Mouse (Mus musculus) embryonic stem cell, embryonic (primary cell): ENCODE measurements around the gene Uggt2.

Experiments used
- CTCF ChIA-PET, 4 experiments: fragments of 300-600 bp in 2 of 4; fragments of 350-600 bp in 2 of 4; sonication (Branson Sonifier 250); formaldehyde crosslinking; loops; one replicate each; lab custom pipeline; 2022; ENCODE audit warnings: inconsistent platforms in 2 of 4; lab: Charles Lee
- POLR2A ChIA-PET, 4 experiments: fragments of 300-600 bp in 2 of 4; fragments of 350-600 bp in 2 of 4; sonication (Branson Sonifier 250); formaldehyde crosslinking; loops; one replicate each; lab custom pipeline; 2022; ENCODE audit warnings: antibody characterized with exemption in 4 of 4, inconsistent platforms in 1 of 4; lab: Charles Lee

Uggt2 gene

DNA sequence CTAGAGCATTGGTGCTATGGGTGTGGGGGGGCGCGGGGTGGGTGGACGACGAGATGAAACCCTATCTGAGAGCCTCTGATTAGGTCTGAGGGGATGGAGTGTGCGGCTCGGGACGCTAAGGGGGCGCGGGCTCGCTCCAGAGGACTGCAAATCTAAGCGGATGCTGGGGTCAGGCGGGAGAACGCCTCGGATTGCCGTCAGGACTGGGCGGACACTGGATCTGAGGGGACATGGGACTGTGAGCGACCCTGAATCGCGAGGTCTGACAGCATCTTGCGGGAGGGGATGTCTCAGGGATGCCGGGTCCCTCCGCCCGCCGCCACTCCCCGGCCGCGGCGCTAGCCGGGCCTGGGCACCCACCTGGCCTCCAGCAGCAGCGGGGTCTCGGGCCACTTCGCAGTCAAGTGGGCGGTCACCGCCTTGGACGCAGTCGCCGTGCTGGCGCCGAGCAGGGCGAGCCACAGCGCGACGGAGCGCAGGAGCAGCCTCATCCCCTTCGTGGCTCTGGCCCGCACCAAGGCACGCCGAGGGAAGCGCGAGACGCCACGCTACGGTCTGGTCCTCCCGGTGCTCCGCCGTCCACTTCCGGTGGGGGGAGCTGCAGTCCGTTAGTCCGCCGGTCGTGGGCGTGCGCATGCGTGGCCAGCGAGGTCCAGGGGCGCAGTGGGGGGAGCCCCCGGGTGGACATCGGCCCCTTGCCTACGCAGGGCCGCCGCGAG is at the start of gene Uggt2:
Gene Uggt2, minus strand, starts transcription at position 580 of the 719 bp plus-strand sequence.
- CTCF ChIA-PET = interaction anchor here (0.6 to 0.7 kb wide), 5 partner anchors 40 to 1510 kb away, joined by 3 to 12 read pairs (median 3); no protein-coding TSS in a partner anchor
- POLR2A ChIA-PET = interaction anchor here in 3 of 4 experiments (0.5 to 1.9 kb wide), 8 partner anchors 9 to 1319 kb away, joined by 3 to 7 read pairs (median 4); no protein-coding TSS in a partner anchor

DNA sequence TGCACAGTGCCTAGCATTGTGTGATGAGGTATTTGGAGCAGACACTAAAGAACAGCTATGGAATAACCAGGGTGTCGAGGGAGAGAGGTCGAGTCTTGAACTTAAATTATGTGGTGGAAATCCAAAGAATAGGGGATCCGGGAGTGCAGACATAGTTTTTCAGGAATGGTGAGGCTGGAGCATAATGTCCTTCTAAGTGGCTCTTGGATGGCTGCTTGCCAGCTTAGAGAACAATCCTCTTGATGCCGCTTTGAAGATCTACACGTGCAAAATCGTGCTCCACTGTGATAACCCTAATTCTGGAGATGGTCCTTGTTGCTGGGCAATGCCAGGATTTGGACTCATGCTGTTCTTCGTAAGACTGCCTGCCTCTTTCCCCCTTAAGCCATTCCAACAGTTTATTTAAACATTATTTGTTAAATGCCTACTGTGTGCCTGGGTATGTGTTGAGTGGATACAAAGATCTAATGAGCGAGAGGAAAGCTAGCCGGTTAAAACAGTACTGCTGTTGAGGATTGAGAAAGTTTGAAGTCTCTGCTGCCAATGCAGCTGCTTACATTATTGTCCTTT is 40.2 kb upstream of the Uggt2 start:
- ChIA-PET POLR2A (interaction anchor here in 1 of 4 experiments (0.6 to 2.9 kb wide), 6 partner anchors 22 to 654 kb away, joined by 3 to 11 read pairs (median 3); no protein-coding TSS in a partner anchor), CTCF (interaction anchor here in 1 of 4 experiments (0.7 to 1.2 kb wide), 2 partner anchors 40 to 152 kb away, joined by 3 read pairs; no protein-coding TSS in a partner anchor)

DNA sequence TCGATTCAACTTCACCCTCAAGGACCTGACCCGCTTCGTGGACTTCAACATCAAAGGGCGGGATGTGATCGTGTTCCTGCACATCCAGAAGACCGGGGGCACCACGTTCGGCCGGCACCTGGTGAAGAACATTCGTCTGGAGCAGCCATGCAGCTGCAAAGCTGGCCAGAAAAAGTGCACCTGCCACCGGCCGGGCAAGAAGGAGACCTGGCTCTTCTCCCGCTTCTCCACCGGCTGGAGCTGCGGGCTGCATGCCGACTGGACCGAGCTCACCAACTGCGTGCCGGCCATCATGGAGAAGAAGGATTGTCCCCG is 39.5 kb upstream of the Uggt2 start:
- ChIA-PET POLR2A (interaction anchor here in 2 of 4 experiments (0.6 to 2.9 kb wide), 7 partner anchors 14 to 655 kb away, joined by 3 to 11 read pairs (median 3); no protein-coding TSS in a partner anchor), CTCF (interaction anchor here in 2 of 4 experiments (0.6 to 1.2 kb wide), 3 partner anchors 39 to 152 kb away, joined by 3 to 6 read pairs (median 3); no protein-coding TSS in a partner anchor)

DNA sequence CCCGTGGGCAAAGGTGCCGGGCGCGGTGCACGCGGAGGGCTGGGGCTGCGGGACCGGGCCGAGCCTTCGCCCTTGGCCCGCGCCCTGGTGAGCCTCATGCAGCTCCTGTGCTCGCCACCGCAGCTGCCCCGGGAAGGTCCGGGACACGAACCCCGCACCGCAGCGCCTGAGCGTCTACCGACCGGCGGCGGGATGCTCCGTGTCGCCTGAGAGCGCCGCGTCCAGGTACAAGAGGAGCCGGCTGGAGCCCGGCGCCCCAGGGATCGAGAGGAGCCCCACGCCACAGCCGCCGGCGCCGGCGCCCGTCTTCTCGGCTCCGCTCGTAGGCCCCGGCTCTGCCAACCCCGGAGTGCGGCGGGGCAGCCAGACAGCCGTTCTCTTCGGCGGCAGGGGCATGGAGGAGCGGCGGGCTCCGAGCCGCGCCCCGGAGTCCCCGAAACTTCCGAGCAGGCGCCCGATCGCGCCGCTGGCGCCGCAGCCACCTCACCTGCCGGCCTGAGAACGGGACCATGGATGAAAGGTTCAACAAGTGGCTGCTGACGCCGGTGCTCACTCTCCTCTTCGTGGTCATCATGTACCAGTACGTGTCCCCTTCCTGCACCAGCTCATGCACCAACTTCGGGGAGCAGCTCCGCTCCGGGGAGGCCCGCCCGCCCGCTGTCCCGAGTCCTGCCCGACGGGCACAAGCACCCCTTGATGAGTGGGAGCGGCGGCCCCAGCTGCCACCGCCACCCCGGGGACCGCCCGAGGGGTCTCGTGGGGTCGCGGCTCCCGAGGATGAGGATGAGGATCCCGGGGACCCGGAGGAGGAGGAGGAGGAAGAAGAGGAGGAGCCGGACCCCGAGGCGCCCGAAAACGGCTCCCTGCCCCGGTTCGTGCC is 38.9 kb upstream of the Uggt2 start, which contains the start of gene Hs6st3:
Gene Hs6st3, plus strand, starts transcription at position 436 of the 880 bp plus-strand sequence.
- CTCF ChIA-PET = interaction anchor here in 2 of 4 experiments (0.6 to 0.8 kb wide), 3 partner anchors 45 to 151 kb away, joined by 3 to 6 read pairs (median 3); no protein-coding TSS in a partner anchor
- POLR2A ChIA-PET = interaction anchor here in 2 of 4 experiments (0.7 to 2.9 kb wide), 8 partner anchors 13 to 655 kb away, joined by 3 to 11 read pairs (median 3); no protein-coding TSS in a partner anchor

DNA sequence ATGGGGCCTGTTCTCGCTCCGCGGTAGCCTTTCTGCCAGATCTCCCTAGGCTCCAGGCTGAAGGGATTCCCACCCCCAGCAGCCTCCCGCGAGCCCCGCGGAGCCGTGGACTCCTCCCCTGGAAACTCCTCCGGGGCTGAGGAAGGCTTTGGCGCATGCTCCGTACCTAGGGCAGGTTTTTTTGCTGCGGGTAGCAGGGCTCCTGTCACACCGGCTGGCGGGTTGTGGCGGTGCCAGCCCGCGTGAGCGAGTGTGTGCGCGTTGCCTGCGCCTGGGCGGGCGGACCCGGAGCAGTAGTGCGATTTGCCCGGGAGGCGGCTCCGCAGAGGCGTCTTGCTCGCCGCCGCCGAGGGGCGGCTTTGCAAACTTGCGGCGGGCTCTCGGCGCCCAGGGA is 38.3 kb upstream of the Uggt2 start:
- CTCF ChIA-PET = interaction anchor here in 1 of 4 experiments (0.8 kb wide), 1 partner anchor 112 kb away, joined by 3 read pairs; no protein-coding TSS in a partner anchor

DNA sequence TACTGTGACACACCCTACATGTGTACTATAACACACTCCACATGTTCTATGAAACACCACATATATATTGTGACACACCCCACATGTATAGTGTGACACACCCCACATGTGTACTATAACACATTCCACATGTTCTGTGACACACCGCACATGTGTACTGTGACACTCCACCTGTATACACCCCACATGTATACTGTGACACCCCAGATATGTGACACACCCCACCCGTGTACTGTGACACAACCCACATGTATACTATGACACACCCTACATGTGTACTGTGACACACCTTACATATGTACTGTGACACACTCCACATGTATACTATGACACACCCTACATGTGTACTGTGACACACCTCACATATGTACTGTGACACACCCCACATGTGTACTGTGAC is 28.1 kb upstream of the Uggt2 start:
- POLR2A ChIA-PET = no interaction called here
- CTCF ChIA-PET = no interaction called here

More for the DNA sequence above, 38.3 kb upstream of the Uggt2 start:
- POLR2A ChIA-PET = interaction anchor here in 1 of 4 experiments (0.7 to 1.2 kb wide), 2 partner anchors 12 to 36 kb away, joined by 3 read pairs; no protein-coding TSS in a partner anchor

DNA sequence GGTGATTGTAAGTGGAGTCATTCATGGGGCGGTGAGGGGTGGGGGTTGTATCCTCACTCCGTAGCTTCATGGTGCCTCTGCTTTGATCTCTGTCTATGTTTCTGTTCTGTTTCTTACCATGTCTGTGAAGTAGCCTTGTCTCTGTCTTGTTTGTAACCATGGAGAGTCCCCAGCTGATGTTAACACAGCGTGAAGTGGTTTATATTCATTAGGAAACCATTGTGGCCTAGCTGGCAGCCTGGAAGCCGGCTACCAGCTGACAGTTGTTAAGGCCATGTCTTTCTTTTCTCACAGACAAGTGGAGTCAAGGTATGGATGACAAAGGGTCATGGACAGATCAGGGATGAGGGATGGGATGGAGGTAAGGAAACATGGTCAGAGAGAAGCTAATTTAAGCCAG is 26.6 kb upstream of the Uggt2 start:
- ChIA-PET POLR2A (interaction anchor here in 1 of 4 experiments (1.1 to 3.0 kb wide), 3 partner anchors 9 to 21 kb away, joined by 3 to 10 read pairs (median 10); no protein-coding TSS in a partner anchor), CTCF (no interaction called here)

DNA sequence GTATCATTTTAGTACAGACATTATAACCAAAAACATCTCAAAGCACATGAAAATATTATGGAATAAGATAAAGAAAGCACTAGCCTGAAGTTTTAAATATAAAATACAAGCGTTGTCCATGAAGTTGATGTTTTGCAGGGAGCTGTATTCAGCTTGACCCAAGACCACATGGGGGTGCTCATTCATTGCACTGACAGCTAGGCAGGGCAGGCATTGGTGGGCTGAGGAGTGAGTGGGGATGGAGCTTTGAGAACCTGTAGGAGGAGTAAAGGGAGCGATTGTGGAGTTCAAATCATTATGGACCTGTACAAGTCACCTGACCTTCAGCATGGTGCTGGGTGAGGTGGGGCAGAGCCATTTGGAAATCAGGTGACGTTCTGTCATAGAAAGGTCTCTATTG is 24.8 kb upstream of the Uggt2 start:
- ChIA-PET POLR2A (interaction anchor here in 1 of 4 experiments (1.0 to 3.0 kb wide), 4 partner anchors 11 to 22 kb away, joined by 4 to 10 read pairs (median 8); no protein-coding TSS in a partner anchor), CTCF (interaction anchor here in 2 of 4 experiments (1.1 to 1.8 kb wide), 2 partner anchors 728 to 937 kb away, joined by 3 to 7 read pairs; no protein-coding TSS in a partner anchor)

DNA sequence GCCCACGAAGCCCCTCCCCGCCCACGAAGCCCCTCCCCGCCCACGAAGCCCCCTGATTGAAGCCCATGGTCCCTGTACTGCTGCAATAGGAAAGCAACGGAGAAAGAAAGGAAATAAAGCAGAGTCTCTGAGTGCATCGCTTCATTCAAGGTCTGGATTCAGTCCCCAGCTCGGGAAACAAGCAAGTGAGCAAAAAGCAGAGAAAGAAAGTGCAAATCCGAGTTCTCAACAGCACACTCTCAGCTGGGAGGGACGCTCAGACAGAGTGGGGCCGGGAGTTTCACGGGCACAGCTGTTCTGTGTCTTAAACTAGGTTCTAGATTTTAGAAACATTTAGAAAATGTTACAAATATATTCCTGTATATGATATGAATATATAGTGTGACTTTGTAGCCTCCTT is 24.4 kb upstream of the Uggt2 start:
- CTCF ChIA-PET = interaction anchor here in 2 of 4 experiments (1.1 to 1.8 kb wide), 2 partner anchors 729 to 938 kb away, joined by 3 to 7 read pairs; no protein-coding TSS in a partner anchor
- POLR2A ChIA-PET = interaction anchor here in 1 of 4 experiments (1.0 to 3.0 kb wide), 4 partner anchors 11 to 21 kb away, joined by 4 to 10 read pairs (median 8); no protein-coding TSS in a partner anchor

DNA sequence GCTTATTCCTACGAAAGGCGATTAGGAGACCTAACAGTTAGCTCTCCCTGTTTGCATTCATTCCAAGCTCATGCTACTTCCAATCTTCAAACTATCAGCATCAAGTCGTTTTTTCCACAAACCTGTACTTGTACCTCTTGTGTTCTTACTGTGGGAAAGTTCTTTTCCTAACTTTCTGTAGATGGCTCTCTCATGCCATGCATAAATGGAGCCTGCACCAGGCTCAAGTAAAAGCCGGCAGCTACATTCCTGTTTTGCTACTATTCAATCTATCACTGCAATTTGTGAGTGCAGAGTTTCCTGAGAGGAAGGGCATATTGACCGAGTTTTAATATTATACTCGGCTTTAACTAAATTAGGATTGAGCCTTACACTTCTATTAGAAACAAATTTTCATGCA is 13.3 kb upstream of the Uggt2 start:
- POLR2A ChIA-PET = interaction anchor here in 1 of 4 experiments (0.8 to 1.4 kb wide), 3 partner anchors 9 to 74 kb away, joined by 3 read pairs; no protein-coding TSS in a partner anchor
- CTCF ChIA-PET = no interaction called here

DNA sequence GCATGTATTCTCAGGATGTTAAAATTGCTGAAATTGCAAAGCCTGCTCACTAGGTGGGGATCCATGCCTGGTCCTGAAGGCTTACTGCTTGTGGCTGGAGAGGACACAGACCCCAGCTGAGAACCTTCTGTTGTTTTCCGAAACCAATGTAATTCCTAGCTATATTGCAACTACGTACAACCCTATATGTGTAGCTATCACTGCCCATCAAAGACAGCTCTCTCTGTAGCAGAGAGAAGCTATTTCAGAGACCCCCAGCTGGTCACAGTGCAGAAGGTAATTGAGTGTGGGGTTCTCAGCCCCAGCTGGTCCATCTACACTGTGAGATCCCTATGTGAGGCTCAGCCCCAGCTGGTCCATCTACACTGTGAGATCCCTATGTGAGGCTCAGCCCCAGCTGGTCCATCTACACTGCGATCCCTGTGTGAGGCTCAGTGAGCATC is 10.6 kb upstream of the Uggt2 start:
- CTCF ChIA-PET = no interaction called here
- POLR2A ChIA-PET = no interaction called here

DNA sequence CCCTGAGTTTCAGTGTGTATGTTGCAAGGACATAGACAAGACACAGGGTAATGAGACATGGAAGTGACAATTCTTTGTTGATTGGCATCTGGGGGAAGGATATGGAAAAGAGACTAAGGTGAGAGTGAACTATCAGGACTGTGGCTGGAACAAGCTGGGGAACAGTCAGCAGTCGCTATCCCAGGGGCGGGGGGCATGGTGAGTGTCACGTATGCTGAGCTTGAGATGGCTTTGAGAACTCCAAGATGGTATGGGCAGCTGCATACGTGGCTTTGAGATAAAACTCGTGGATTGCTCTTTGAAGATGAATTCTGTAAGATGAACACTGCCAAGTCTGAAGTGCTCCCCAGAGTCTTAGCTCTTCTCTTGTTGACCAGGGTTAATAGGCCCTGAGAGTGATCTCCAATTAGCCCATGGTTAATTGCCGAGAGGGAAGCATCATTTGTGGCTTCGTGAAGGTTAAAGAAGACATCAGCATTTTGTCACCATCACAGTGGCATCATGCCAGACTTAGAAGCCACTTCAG is 9.6 kb upstream of the Uggt2 start:
- ChIA-PET CTCF (interaction anchor here in 1 of 4 experiments (0.6 kb wide), 1 partner anchor 1683 kb away, joined by 5 read pairs; no protein-coding TSS in a partner anchor), POLR2A (interaction anchor here in 1 of 4 experiments (0.6 to 1.9 kb wide), 4 partner anchors 15 to 1862 kb away, joined by 3 to 6 read pairs (median 3); no protein-coding TSS in a partner anchor)

DNA sequence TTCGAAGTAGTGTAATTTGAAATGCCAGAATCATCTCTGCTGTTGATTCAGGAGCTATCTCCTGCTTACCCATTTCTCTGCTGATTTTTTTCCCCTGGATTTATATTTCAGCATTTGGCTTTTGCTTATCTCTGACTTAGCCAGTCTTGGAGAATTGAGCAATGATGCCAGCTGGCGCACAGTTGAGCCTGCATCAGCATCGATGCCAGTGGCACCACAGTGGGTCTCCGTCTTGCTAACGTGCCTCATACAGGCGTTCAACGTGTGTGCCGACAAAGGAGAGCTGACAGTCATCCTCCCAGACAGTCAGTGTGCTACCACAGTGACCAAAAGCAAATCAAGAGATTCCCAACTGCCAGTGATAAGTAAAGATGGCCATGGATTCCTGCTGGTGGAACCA is 8.4 kb upstream of the Uggt2 start:
- ChIA-PET CTCF (no interaction called here), POLR2A (interaction anchor here in 1 of 4 experiments (0.7 to 1.9 kb wide), 2 partner anchors 17 to 203 kb away, joined by 3 to 6 read pairs; no protein-coding TSS in a partner anchor)

DNA sequence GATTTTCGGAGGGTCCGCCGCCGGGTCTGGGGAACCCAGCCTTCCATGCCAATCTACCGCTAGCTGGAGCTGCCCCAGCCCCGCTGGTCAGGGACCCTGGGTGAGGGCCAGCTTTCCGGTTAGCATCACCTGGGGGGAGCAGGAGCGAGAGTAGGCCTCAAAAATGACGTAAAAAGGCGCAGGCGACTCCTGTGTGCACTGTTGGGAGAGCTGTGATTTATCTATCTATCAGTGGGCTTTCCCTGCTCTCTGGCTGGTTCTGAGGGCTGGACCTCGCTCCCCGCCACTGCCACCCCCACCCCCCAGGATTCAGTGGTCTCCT is 301 bp upstream of the Uggt2 start:
- CTCF ChIA-PET = interaction anchor here in 3 of 4 experiments (0.6 to 0.7 kb wide), 5 partner anchors 40 to 1509 kb away, joined by 3 to 4 read pairs (median 3); no protein-coding TSS in a partner anchor
- POLR2A ChIA-PET = interaction anchor here in 2 of 4 experiments (0.5 to 1.9 kb wide), 7 partner anchors 10 to 1319 kb away, joined by 3 to 7 read pairs (median 4); no protein-coding TSS in a partner anchor

DNA sequence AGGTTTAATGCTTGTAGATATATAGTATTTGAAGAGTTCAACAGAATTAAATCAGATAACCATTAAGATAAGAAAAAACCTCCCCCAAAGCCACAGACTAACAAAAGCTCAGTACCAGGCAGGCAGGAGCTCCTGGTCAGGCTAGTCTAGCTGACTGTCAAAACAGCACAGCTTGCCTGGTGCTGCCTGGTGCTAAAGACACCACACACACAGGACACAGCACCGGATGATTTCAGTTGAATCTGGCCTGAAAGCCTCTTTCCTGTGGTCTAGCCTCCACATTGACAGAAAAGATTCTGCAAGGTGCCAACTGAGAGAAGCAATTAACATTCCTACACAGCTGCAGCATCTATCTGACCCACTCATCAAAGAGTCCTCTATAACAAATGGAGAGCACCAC is 37.4 kb downstream of the Uggt2 start:
- ChIA-PET POLR2A (no interaction called here), CTCF (no interaction called here)

DNA sequence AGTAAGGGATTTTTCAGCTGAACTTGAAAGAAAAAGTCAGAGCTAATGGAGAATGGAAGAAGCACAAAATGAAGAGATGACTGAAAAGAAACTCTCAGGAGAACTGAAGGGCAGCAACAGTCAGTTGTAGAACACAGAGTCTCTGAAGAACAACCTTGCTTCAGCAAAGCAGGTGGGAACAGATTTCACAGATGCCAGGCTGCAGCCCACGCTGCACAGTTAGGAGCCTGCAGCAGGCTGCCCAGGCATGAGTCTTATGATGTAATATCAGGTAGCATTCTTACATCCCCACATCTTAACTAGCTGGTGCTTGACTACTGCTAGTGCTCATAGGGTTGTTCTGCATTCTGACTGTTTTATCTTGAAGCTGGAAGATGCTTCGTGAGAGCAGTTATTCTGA is 38.5 kb downstream of the Uggt2 start:
- POLR2A ChIA-PET = interaction anchor here in 3 of 4 experiments (0.6 to 1.5 kb wide), 3 partner anchors 39 to 818 kb away, joined by 3 to 4 read pairs (median 3); partner anchors contain the start of gene Uggt2 (in 1 of the 3)
- CTCF ChIA-PET = interaction anchor here in 1 of 4 experiments (0.6 kb wide), 1 partner anchor 34 kb away, joined by 5 read pairs; no protein-coding TSS in a partner anchor

DNA sequence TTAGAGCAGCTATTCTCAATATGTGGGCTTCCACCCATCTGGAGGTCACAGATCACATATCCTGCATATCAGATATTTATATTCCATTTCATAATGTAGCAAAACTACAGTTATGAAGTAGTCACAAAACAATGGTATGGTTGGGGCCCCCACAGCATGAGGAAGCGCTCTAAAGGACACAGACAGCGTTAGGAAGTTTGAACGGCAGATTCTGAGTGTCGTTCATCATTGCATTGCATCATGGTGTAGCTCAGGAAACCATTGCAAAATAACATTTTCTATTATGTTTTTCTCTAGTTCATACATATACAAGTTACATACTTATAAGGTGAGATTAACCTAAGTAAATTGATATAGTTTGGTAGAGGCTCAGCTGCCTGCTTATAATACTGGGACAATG is 42.2 kb downstream of the Uggt2 start:
- ChIA-PET CTCF (no interaction called here), POLR2A (interaction anchor here in 1 of 4 experiments (0.9 kb wide), 1 partner anchor 68 kb away, joined by 6 read pairs; no protein-coding TSS in a partner anchor)
